In the genomic region with DNA sequence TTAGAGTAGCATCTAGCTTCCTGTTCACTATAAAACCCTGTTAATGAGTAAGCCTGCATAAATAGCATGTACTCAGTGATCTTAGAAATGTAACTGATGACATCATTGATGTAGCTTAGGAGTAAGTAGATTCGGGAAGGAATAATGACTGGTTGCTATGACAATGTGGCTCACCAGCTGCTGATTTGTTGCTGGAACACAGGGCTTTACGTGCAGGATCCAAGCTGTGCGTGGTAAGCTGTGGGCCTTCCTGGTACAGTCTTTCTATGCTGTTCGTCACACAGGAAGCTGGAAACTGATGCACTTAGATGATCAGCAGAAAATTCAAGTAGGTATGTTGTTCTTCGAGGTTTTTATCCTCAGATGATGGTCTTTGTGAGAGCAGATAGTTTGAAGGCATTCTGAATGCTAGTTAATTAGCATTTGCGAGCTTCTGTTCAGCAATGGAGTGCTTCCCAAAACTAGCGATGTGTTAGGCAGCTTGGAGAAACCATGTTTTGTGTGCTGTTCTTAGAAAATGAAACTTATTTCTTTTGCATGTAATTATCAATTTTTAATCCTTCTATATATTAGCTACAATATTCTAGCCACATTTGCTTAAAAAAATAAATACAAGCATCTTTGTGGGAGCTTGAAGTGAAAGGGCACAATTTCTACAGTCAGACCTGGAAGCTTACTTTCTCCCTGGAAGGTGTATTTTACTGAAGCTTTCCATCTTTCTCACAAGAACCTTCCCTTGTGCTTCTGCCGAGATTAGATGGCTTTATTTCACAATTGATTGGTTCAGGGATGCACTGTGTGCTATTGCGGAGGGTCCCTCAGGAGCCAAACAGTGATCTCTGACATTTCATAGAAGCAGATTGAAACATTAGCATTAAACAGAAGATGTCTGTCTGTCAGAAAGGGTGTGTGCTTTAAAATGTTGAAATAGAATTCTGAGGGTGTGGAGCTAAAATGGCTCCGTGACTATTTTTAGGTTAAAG, we compare ENCODE assay signal across 8 mouse cellular contexts. TPM values are rescaled to one million over a fixed set of nuclear protein-coding genes. Genes with fewer than 3 reads are reported as not detected.
DNase-seq lines count a peak whose midpoint lies in the region; ATAC-seq and TF ChIP-seq lines count a peak whose summit lies in the region.

No protein-coding gene starts in this region.

- no peaks in the 10 kb centered on the region for H3K27me3 ChIP-seq in cerebellum, adult 2 months (ENCODE audit: control insufficient read depth, insufficient read depth, low read length)

- intact Hi-C loops in heart, postnatal 25 days (cut with DNase I) = no loop called here

- peak; percentile 57; the same call in 1 of the 2 replicates for TF ChIP-seq POLR2A in cerebellum, adult 2 months (IDR thresholded peaks at IDR 0.05; ENCODE audit: borderline replicate concordance, insufficient read depth, low read length)

- peak; percentile 80 for DNase-seq in CD4-positive helper T cell, adult 2 months (ENCODE audit: low read depth, low spot score)
- peak; percentile 48 to 72 for DNase-seq in cerebellum, adult 2 months
- peak; percentile 59 to 77 for DNase-seq in frontal cortex, postnatal 10 days (ENCODE audit: low spot score in 2 of 2)
- peak; percentile 71 for DNase-seq in left cerebral cortex, adult 11 months (ENCODE audit: low spot score)
- DNase-seq in retina, adult 2 months (ENCODE audit: low read depth, low spot score) = peak; percentile 49
- no peak for DNase-seq in gastrocnemius, adult 18-20 months (ENCODE audit: low spot score)
- no peak for DNase-seq in heart, postnatal 25 days (ENCODE audit: low spot score)

- 12% methylated on average over 10 of the region's 10 CpGs for WGBS in cerebellum, adult 2 months

- H3K4me3 ChIP-seq in cerebellum, adult 2 months (replicated peaks; ENCODE audit: insufficient read depth, low read depth, low read length) = peak overlapping the region; percentile 79

- ATAC-seq in erythroid progenitor cell, adult 5-6 weeks (replicated peaks; ENCODE audit: low FRiP score, poor library complexity, severe bottlenecking) = no peak

- no peak for TF ChIP-seq CTCF in cerebellum, adult 2 months (IDR thresholded peaks at IDR 0.05; ENCODE audit: borderline replicate concordance, insufficient read depth, low read depth, low read length)

- H3K27ac ChIP-seq in cerebellum, adult 2 months (ENCODE audit: insufficient read depth, low read length) = peak overlapping the region; percentile 94

- peaks cover 11% of the 10 kb centered on the region for H3K4me1 ChIP-seq in cerebellum, adult 2 months (ENCODE audit: control insufficient read depth, insufficient read depth, low read length)

RNA-seq across cellular contexts. Expression of a gene that starts 9.6 kb away (rescaled TPM):
- 0.23 and 0.46 TPM in 2 replicates for polyA plus RNA-seq in cerebellum, adult 2 months (2012; rRNA removed)
- total RNA-seq in erythroid progenitor cell, adult 5-6 weeks (2015; ENCODE audit: low replicate concordance) = not detected in 2 replicates
- 0.08 and 0.39 TPM in 2 replicates for total RNA-seq in erythroid progenitor cell, adult 5-6 weeks (2017; ENCODE audit: low replicate concordance)
- total RNA-seq in gastrocnemius, adult 18-20 months (2021) = not detected
- under 1 TPM in 1 of 2 experiments, not detected in 1; 0.08 TPM for total RNA-seq in heart, postnatal 25 days (2021)

RNA-seq across cellular contexts. Expression of a gene that starts 36.7 kb away (rescaled TPM):
- 0.21 and 0.32 TPM in 2 replicates for polyA plus RNA-seq in cerebellum, adult 2 months (2012; rRNA removed)
- total RNA-seq in erythroid progenitor cell, adult 5-6 weeks (2015; ENCODE audit: low replicate concordance) = not detected in 2 replicates
- total RNA-seq in erythroid progenitor cell, adult 5-6 weeks (2017; ENCODE audit: low replicate concordance) = 0.51 and 0.68 TPM in 2 replicates
- total RNA-seq in gastrocnemius, adult 18-20 months (2021) = under 1 TPM in 1 of 2 experiments, not detected in 1; 0.05 TPM
- not detected for total RNA-seq in heart, postnatal 25 days (2021)

Comparison
In these comparisons a context has a peak if more than half of its experiments do, and no peak if none do; other contexts are left out.
1. DNase-seq: peak in CD4-positive helper T cell, adult 2 months (single experiment), cerebellum, adult 2 months (2 of 2), frontal cortex, postnatal 10 days (2 of 2), left cerebral cortex, adult 11 months (single experiment) and retina, adult 2 months (single experiment); none in gastrocnemius, adult 18-20 months (single experiment) and heart, postnatal 25 days (single experiment).